Mouse (Mus musculus) thymus, adult 2 months (tissue): ENCODE measurements at regions not wholly inside any gene's neighbourhood (a gene's known extent, or its start where the extent isn't known, plus 50 kb on each side); places are given as distances from the start of the nearest gene placed in this dataset.

Experiments used
- DNase-seq: peaks from one replicate; pipeline ENCODE4 v3.0.0; 2021
- H3K27ac ChIP-seq: fragments of 200-500 bp; 2 replicates; pipeline ENCODE4 v1.5.1; 2012; ENCODE audit warnings: low read length, control low read depth; ENCODE audit not compliant: control insufficient read depth, insufficient read depth
- H3K27me3 ChIP-seq: fragments of 200-500 bp; 2 replicates; pipeline ENCODE4 v1.6.1; 2012; ENCODE audit warnings: mild to moderate bottlenecking, low read length, moderate library complexity, mixed read lengths; ENCODE audit not compliant: control insufficient read depth, insufficient read depth
- H3K36me3 ChIP-seq: fragments of 200-500 bp; 2 replicates; pipeline ENCODE4 v1.6.1; 2012; ENCODE audit warnings: mild to moderate bottlenecking, low read length, moderate library complexity; ENCODE audit not compliant: control insufficient read depth, insufficient read depth
- H3K4me1 ChIP-seq: fragments of 200-500 bp; replicated peaks from 2 replicates; pipeline ENCODE4 v1.6.1; 2012; ENCODE audit warnings: low read length; ENCODE audit not compliant: control insufficient read depth, insufficient read depth
- H3K4me3 ChIP-seq: fragments of 200-500 bp; 2 replicates; pipeline ENCODE4 v1.5.1; 2012; ENCODE audit warnings: mild to moderate bottlenecking, low read length, control low read depth, moderate library complexity; ENCODE audit not compliant: control insufficient read depth, insufficient read depth
- CTCF ChIP-seq: fragments of 200-500 bp; IDR thresholded peaks from 2 replicates; pipeline ENCODE4 v1.5.1; 2012; ENCODE audit warnings: mild to moderate bottlenecking, control low read depth, low read length, moderate library complexity, borderline replicate concordance; ENCODE audit not compliant: control insufficient read depth, poor library complexity, insufficient read depth; ENCODE audit errors: extremely low read depth
- POLR2A ChIP-seq: fragments of 200-500 bp; IDR thresholded peaks from 2 replicates; pipeline ENCODE4 v1.6.1; 2012; ENCODE audit warnings: mild to moderate bottlenecking, low read length, control low read depth, moderate library complexity; ENCODE audit not compliant: control insufficient read depth, poor library complexity, insufficient read depth; ENCODE audit errors: extremely low read depth
- WGBS: fragments of 180-500 bp; shearing (Covaris S2); methylation state at CpG from one replicate; pipeline ENCODE4 v1.1.7; 2018; 5-methylcytosine and 5-hydroxymethylcytosine counted together

DNA sequence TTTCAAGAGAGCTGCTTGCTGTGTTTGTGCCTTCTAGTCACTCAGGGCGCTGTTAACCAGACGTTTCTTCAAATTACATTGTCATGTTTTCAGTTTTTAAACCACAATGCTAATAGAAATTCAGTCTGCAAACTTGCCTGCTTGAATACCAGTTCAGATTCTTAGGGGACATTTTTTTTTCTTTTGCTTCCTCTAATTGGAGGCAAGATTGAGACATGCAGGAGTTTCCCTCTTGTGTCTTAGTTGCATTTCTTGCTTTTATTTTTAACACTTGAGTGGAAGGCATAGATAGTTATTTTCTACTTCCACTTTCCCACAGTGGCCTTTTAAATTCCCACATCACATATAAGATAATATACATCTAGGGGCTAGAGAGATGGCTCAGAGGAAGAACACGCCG is 246.8 kb downstream of the Grpr start:
- H3K36me3 ChIP-seq = no peaks in the 10 kb centered on the region
- 23% methylated on average over 4 of the region's 4 CpGs for WGBS
- no peaks in the 10 kb centered on the region for H3K27me3 ChIP-seq
- TF ChIP-seq POLR2A (no peak), CTCF (no peak)
- no peaks in the 10 kb centered on the region for H3K4me1 ChIP-seq
- H3K4me3 ChIP-seq = no peak overlapping the region
- H3K27ac ChIP-seq = no peak overlapping the region
- DNase-seq = no peak

DNA sequence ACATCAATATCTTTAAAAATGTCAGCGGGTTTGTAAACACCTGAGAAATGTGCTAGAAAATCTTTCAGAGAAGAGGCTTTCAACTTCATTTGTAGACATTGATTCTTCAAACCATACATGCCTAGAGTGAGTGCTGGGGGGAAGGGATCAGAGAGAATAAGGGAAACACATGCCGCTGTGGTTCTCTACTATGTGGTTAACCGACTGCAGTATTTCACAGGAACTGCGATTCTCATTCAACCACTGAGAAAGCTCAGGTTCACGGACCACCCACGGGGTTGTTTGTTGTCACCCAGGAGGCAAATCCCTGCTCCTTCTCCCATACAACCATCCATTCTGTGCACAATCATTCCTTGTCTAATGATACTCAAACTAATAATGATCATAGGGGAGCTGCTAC is 248.4 kb downstream of the Grpr start:
- no peak for TF ChIP-seq CTCF
- no peak for TF ChIP-seq POLR2A
- no peak for DNase-seq

DNA sequence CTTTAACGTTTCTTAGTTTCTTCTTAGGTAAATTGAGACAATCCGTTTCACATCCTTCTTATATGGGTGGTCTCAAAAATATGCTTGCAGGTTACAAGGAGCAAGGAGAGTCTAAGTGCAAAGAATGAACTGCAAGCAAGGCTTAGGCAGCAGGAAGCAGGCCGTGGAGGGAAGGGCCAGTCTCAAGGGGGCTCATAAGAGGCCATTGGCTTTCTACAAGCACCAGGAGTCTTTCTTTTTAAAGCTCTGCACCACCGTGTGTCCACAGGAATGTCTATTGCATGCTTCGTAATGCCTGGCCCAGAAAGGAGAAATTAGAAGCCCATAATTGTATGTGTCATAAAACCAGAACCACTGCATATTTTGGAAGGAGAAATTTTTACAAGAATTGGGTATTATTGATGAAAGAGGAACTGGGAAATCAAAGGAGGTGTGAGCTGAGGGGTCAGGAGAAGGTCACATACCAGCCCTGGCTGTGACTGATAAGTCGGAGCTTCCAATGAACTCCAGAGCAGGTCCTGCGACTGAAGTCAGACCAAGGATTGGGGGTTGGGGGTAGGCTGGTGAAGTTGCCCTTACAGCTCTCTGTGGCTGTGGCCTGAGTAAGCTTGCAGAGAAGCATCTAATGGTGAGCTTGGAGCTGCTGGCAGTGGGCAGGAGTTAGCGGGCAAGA is 252.4 kb downstream of the Grpr start:
- WGBS = 76% methylated on average over 8 of the region's 8 CpGs

More for the DNA sequence above, 248.4 kb downstream of the Grpr start:
- Histone ChIP-seq H3K4me1 (no peaks in the 10 kb centered on the region), H3K36me3 (no peaks in the 10 kb centered on the region), H3K27ac (no peak overlapping the region), H3K27me3 (no peaks in the 10 kb centered on the region), H3K4me3 (no peak overlapping the region)
- WGBS = 2% methylated on average over 6 of the region's 6 CpGs

GRCm38 (mm10) chrX:163261248-163261647 is 288.2 kb downstream of the Grpr start:
- H3K27ac ChIP-seq = no peak overlapping the region
- TF ChIP-seq POLR2A (no peak), CTCF (no peak)
- H3K4me1 ChIP-seq = no peaks in the 10 kb centered on the region
- H3K4me3 ChIP-seq = no peak overlapping the region
- WGBS = 94% methylated on average over 2 of the region's 2 CpGs
- no peaks in the 10 kb centered on the region for H3K36me3 ChIP-seq
- DNase-seq = no peak
- no peaks in the 10 kb centered on the region for H3K27me3 ChIP-seq

More for the DNA sequence above, 252.4 kb downstream of the Grpr start:
- Histone ChIP-seq H3K4me1 (no peaks in the 10 kb centered on the region), H3K27me3 (no peaks in the 10 kb centered on the region), H3K4me3 (no peak overlapping the region), H3K36me3 (no peaks in the 10 kb centered on the region), H3K27ac (no peak overlapping the region)
- TF ChIP-seq POLR2A (no peak), CTCF (no peak)
- no peak for DNase-seq

DNA sequence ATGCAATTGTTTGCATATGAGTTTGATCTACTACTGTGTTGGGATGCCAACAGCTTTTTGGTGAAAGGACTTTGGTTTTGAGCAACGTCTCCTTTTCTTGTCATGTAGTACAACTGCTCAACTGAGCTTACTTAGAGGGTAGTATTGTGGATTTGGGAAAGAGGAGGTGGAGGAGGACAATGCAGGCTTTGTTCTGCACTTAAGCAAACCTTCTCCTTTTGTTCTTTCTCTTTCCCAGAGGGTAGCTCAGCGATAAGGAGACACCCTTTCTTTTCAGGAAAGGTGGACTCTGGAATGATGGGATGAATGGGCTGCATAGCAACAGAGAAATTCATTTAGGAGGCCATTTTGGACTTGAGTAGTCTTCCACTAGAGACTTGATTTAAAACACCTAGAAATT is 288.6 kb upstream of the S100g start:
- 76% methylated on average over 2 of the region's 2 CpGs for WGBS
- no peak overlapping the region for H3K4me3 ChIP-seq
- TF ChIP-seq CTCF (no peak), POLR2A (no peak)

DNA sequence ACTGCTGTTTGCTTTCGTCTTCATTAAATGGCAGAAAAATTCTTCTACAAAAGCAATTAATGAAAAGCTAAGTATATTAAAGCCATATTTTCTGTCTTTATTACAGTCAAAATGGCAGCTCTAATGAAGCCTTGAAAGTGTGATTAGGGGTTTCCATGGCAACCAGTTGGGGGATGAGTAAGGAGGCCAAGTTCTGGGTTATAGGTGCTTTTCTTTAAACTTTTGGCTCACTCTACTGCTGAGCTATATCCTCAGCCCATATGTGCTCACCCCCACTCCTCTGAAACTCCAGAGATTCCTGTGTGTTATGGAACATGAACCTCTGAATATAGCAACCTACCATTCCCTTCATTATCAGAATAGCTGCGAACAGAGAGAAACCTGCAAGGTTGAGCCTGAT is 240.9 kb upstream of the S100g start:
- no peak overlapping the region for H3K4me3 ChIP-seq
- H3K27me3 ChIP-seq = no peaks in the 10 kb centered on the region
- 94% methylated on average over 2 of the region's 2 CpGs for WGBS
- H3K36me3 ChIP-seq = no peaks in the 10 kb centered on the region
- H3K4me1 ChIP-seq = no peaks in the 10 kb centered on the region
- TF ChIP-seq CTCF (no peak), POLR2A (no peak)
- no peak for DNase-seq
- H3K27ac ChIP-seq = no peak overlapping the region

More for the DNA sequence above, 288.6 kb upstream of the S100g start:
- H3K27ac ChIP-seq = no peak overlapping the region
- no peaks in the 10 kb centered on the region for H3K27me3 ChIP-seq
- H3K36me3 ChIP-seq = no peaks in the 10 kb centered on the region
- no peak for DNase-seq
- no peaks in the 10 kb centered on the region for H3K4me1 ChIP-seq

DNA sequence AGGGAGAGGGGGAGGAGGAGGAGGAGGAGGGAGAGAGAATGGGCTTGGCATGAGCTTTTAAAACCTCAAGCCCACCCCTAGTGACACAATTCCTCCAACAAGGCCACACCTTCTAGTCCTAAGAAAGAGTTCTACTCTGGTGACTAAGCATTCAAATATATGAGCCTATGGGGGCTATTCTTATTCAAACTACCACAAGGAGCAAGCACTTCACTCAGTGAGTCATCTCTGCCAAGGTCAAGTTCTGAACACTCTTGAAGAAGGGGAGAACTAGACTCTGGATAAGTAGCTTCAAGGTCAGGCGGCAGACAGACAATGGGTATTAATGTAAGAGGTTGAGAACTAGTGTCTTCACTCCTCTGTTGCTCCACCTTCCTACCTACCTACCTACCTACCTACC is 239.0 kb upstream of the S100g start:
- DNase-seq = no peak
- Histone ChIP-seq H3K4me3 (no peak overlapping the region), H3K36me3 (no peaks in the 10 kb centered on the region), H3K4me1 (no peaks in the 10 kb centered on the region), H3K27me3 (no peaks in the 10 kb centered on the region), H3K27ac (no peak overlapping the region)
- TF ChIP-seq CTCF = no peak
- TF ChIP-seq POLR2A = no peak
- WGBS = 91% methylated on average over 1 of the region's 1 CpGs
